Mouse (Mus musculus) hindbrain, embryonic 15.5 days (tissue): Measurements from ENCODE around the gene Lrrc46. TPM values are rescaled to one million over a fixed set of nuclear protein-coding genes. Genes with fewer than 3 reads are reported as not detected.

ENCODE experiments used
- ATAC-seq: fragments of 200-750 bp; cut with Nextera tagmentation; 2 replicates; pipeline ENCODE4 v1.8.0; 2017; ENCODE audit warnings: low read depth, moderate number of reproducible peaks, moderate TSS enrichment; ENCODE audit not compliant: low FRiP score
- H3K27ac ChIP-seq: fragments of 300-500 bp; sonication (generic); replicated peaks from 2 replicates; pipeline ENCODE4 v1.5.1; 2015; ENCODE audit warnings: mild to moderate bottlenecking, inconsistent platforms
- H3K27me3 ChIP-seq: fragments of 300-500 bp; sonication (generic); 2 replicates; pipeline ENCODE4 v1.6.1; 2015; ENCODE audit warnings: control low read depth, inconsistent platforms
- H3K36me3 ChIP-seq: fragments of 300-500 bp; sonication (generic); 2 replicates; pipeline ENCODE4 v1.6.1; 2015; ENCODE audit warnings: control low read depth, inconsistent platforms
- H3K4me1 ChIP-seq: fragments of 300-500 bp; sonication (generic); replicated peaks from 2 replicates; pipeline ENCODE4 v1.6.1; 2015; ENCODE audit warnings: control low read depth, inconsistent platforms
- H3K4me2 ChIP-seq: fragments of 300-500 bp; sonication (generic); 2 replicates; pipeline ENCODE4 v1.6.1; 2015; ENCODE audit warnings: moderate library complexity, mild to moderate bottlenecking, inconsistent platforms
- H3K4me3 ChIP-seq: fragments of 300-500 bp; sonication (generic); 2 replicates; pipeline ENCODE4 v1.5.1; 2015; ENCODE audit warnings: mild to moderate bottlenecking, inconsistent platforms
- H3K9ac ChIP-seq: fragments of 300-500 bp; sonication (generic); 2 replicates; pipeline ENCODE4 v1.6.1; 2015; ENCODE audit warnings: inconsistent platforms
- H3K9me3 ChIP-seq: fragments of 300-500 bp; sonication (generic); 2 replicates; pipeline ENCODE4 v1.6.1; 2016; ENCODE audit warnings: control low read depth, inconsistent platforms
- WGBS: fragments of 180-500 bp; shearing (Covaris S2); methylation state at CpG from one replicate; pipeline ENCODE4 v1.1.7; 2015; 5-methylcytosine and 5-hydroxymethylcytosine counted together
- polyA plus RNA-seq: library from polyadenylated mRNA; unstranded; fragments of >200 nt; fragmentation: Nextera tagmentation; extraction: Ambion mirVana; gene quantifications from 2 replicates; pipeline ENCODE4 v1.2.1, GENCODE M21; 2015

The Lrrc46 gene
- polyA plus RNA-seq, 1 experiment from 2014 or later: 3.6 TPM

- peaks cover 58% of the 10 kb centered on the region for H3K27me3 ChIP-seq
These were observed 16.2 kb downstream of the Lrrc46 start for GRCm38 (mm10) chr11:97024977-97025376.

GRCm38 (mm10) chr11:97021873-97022484 lies 19.2 kb downstream of the Lrrc46 start:
- under 1% methylated on average over 50 of the region's 50 CpGs for WGBS
- Histone ChIP-seq H3K4me3 (peak overlapping the region; percentile 48), H3K9me3 (no peaks in the 10 kb centered on the region), H3K4me1 (peaks cover 29% of the 10 kb centered on the region), H3K9ac (peak overlapping the region; percentile 47; the same call in 1 of the 2 replicates), H3K27me3 (peaks cover 82% of the 10 kb centered on the region), H3K4me2 (peak overlapping the region; percentile 88), H3K36me3 (no peaks in the 10 kb centered on the region), H3K27ac (no peak overlapping the region)
- ATAC-seq: peak; percentile 24; the same call in 1 of the 2 replicates

More at GRCm38 (mm10) chr11:97024977-97025376, 16.2 kb downstream of the Lrrc46 start:
- H3K9ac ChIP-seq: no peak overlapping the region
- no peaks in the 10 kb centered on the region for H3K9me3 ChIP-seq
- whole genome bisulfite sequencing: 20% methylated on average over 10 of the region's 10 CpGs
- H3K27ac ChIP-seq: no peak overlapping the region
- H3K4me2 ChIP-seq: no peak overlapping the region
- no peak for ATAC-seq
- no peak overlapping the region for H3K4me3 ChIP-seq
- H3K36me3 ChIP-seq: no peaks in the 10 kb centered on the region
- peaks cover 25% of the 10 kb centered on the region for H3K4me1 ChIP-seq

- peaks cover 89% of the 10 kb centered on the region for H3K27me3 ChIP-seq
- under 1% methylated on average over 27 of the region's 27 CpGs for WGBS
- H3K4me1 ChIP-seq: peaks cover 29% of the 10 kb centered on the region
- no peak overlapping the region for H3K9ac ChIP-seq
- ATAC-seq: no peak
- H3K4me2 ChIP-seq: peak overlapping the region; percentile 88
- no peak overlapping the region for H3K27ac ChIP-seq
- H3K9me3 ChIP-seq: no peaks in the 10 kb centered on the region
- peak overlapping the region; percentile 48 for H3K4me3 ChIP-seq
- H3K36me3 ChIP-seq: no peaks in the 10 kb centered on the region
These were observed 20.0 kb downstream of the Lrrc46 start for GRCm38 (mm10) chr11:97021121-97021765.

- H3K4me1 ChIP-seq: peaks cover 24% of the 10 kb centered on the region
- 3% methylated on average over 13 of the region's 13 CpGs for WGBS
- no peaks in the 10 kb centered on the region for H3K9me3 ChIP-seq
- H3K27me3 ChIP-seq: peaks cover 92% of the 10 kb centered on the region
- H3K4me3 ChIP-seq: peak overlapping the region; percentile 20; the same call in 1 of the 2 replicates
- H3K9ac ChIP-seq: no peak overlapping the region
- H3K36me3 ChIP-seq: no peaks in the 10 kb centered on the region
- H3K27ac ChIP-seq: no peak overlapping the region
- no peak for ATAC-seq
- H3K4me2 ChIP-seq: no peak overlapping the region
These were observed 21.9 kb downstream of the Lrrc46 start for GRCm38 (mm10) chr11:97019345-97019708.

GRCm38 (mm10) chr11:97018583-97019344 lies 22.4 kb downstream of the Lrrc46 start:
- under 1% methylated on average over 53 of the region's 68 CpGs for WGBS
- peak overlapping the region; percentile 20 for H3K4me3 ChIP-seq
- H3K9ac ChIP-seq: no peak overlapping the region
- no peaks in the 10 kb centered on the region for H3K36me3 ChIP-seq
- no peaks in the 10 kb centered on the region for H3K9me3 ChIP-seq
- H3K27me3 ChIP-seq: peaks cover 88% of the 10 kb centered on the region
- peaks cover 24% of the 10 kb centered on the region for H3K4me1 ChIP-seq
- peak overlapping the region; percentile 53 for H3K4me2 ChIP-seq
- H3K27ac ChIP-seq: no peak overlapping the region
- no peak for ATAC-seq

- H3K4me1 ChIP-seq: peaks cover 24% of the 10 kb centered on the region
- WGBS: under 1% methylated on average over 36 of the region's 36 CpGs
- no peak overlapping the region for H3K9ac ChIP-seq
- H3K9me3 ChIP-seq: no peaks in the 10 kb centered on the region
- H3K36me3 ChIP-seq: no peaks in the 10 kb centered on the region
- H3K27me3 ChIP-seq: peaks cover 80% of the 10 kb centered on the region
- H3K4me3 ChIP-seq: peak overlapping the region; percentile 20
- ATAC-seq: no peak
- peak overlapping the region; percentile 53 for H3K4me2 ChIP-seq
- H3K27ac ChIP-seq: no peak overlapping the region
These were observed 23.3 kb downstream of the Lrrc46 start for GRCm38 (mm10) chr11:97017696-97018582.

GRCm38 (mm10) chr11:97013121-97013670 lies 28.0 kb downstream of the Lrrc46 start, which contains the start of gene Sp6:
Sp6 (plus strand) TSS chr11:97013394.
- WGBS: 31% methylated on average over 7 of the region's 8 CpGs
- no peak within 1 kb of the TSS for H3K4me2 ChIP-seq
- H3K27me3 ChIP-seq: peaks cover 52% of the 10 kb centered on the region
- H3K27ac ChIP-seq: no peak within 1 kb of the TSS
- no peak within 1 kb of the TSS for H3K9ac ChIP-seq
- ATAC-seq: no peak
- H3K36me3 ChIP-seq: no peaks in the 10 kb centered on the region
- H3K4me1 ChIP-seq: peaks cover under 1% of the 10 kb centered on the region; the same call in 1 of the 2 replicates
- H3K9me3 ChIP-seq: no peaks in the 10 kb centered on the region
- no peak within 1 kb of the TSS for H3K4me3 ChIP-seq

GRCm38 (mm10) chr11:97009198-97009790 lies 31.9 kb downstream of the Lrrc46 start:
- Histone ChIP-seq H3K9ac (no peak overlapping the region), H3K4me1 (no peaks in the 10 kb centered on the region), H3K27me3 (peaks cover 18% of the 10 kb centered on the region), H3K27ac (no peak overlapping the region), H3K4me3 (no peak overlapping the region), H3K9me3 (no peaks in the 10 kb centered on the region), H3K4me2 (no peak overlapping the region), H3K36me3 (no peaks in the 10 kb centered on the region)
- 62% methylated on average over 8 of the region's 8 CpGs for WGBS
- ATAC-seq: no peak

GRCm38 (mm10) chr11:97007093-97007794 lies 34.0 kb downstream of the Lrrc46 start:
- H3K27me3 ChIP-seq: peaks cover 17% of the 10 kb centered on the region; the same call in 1 of the 2 replicates
- no peak overlapping the region for H3K9ac ChIP-seq
- 76% methylated on average over 9 of the region's 9 CpGs for WGBS

GRCm38 (mm10) chr11:97003170-97003569 lies 38.0 kb downstream of the Lrrc46 start:
- peaks cover under 1% of the 10 kb centered on the region; the same call in 1 of the 2 replicates for H3K27me3 ChIP-seq
- no peak for ATAC-seq
- no peak overlapping the region for H3K9ac ChIP-seq
- H3K36me3 ChIP-seq: no peaks in the 10 kb centered on the region
- H3K27ac ChIP-seq: no peak overlapping the region
- no peaks in the 10 kb centered on the region for H3K4me1 ChIP-seq
- no peak overlapping the region for H3K4me2 ChIP-seq
- no peak overlapping the region for H3K4me3 ChIP-seq
- no peaks in the 10 kb centered on the region for H3K9me3 ChIP-seq
- WGBS: 34% methylated on average over 5 of the region's 5 CpGs

More at GRCm38 (mm10) chr11:97007093-97007794, 34.0 kb downstream of the Lrrc46 start:
- Histone ChIP-seq H3K27ac (no peak overlapping the region), H3K9me3 (no peaks in the 10 kb centered on the region), H3K4me1 (no peaks in the 10 kb centered on the region), H3K4me2 (no peak overlapping the region), H3K36me3 (no peaks in the 10 kb centered on the region), H3K4me3 (no peak overlapping the region)
- no peak for ATAC-seq
